Mouse (Mus musculus) adrenal gland, adult 2 months (tissue): Measurements from ENCODE around the gene Pusl1. TPM values are rescaled to one million over a fixed set of nuclear protein-coding genes. Genes with fewer than 3 reads are reported as not detected.
A peak's percentile ranks its signal among the peaks of the same experiment; 100 is the strongest.

ENCODE experiments used
- DNase-seq: peaks from one replicate; pipeline ENCODE4 v3.0.0; 2021
- microRNA-seq, 2 experiments: library from miRNA; unstranded; fragments of <30 nt; microRNA quantifications; one replicate each; pipeline ENCODE4 v1.2.0; 2021
- polyA plus RNA-seq: library from polyadenylated mRNA; depleted of rRNA; stranded (reverse); fragments of >200 nt; gene quantifications from 2 replicates; pipeline ENCODE4 v1.2.3, GENCODE M21; 2012; rRNA removed
- total RNA-seq, 2 experiments: library from RNA; stranded (reverse); gene quantifications; 2 replicates each; pipeline ENCODE4 v1.2.3; 2021

Gene Pusl1
- total and polyA plus RNA-seq, 3 experiments = 21.8 to 119 (median 28.4) TPM

GRCm38 (mm10) chr4:155841651-155842270 lies 49.8 kb downstream of the Pusl1 start:
- DNase-seq = no peak

- peak; percentile 86 for DNase-seq
Measured at GRCm38 (mm10) chr4:155841003-155841454, 50.6 kb downstream of the Pusl1 start.

- DNase-seq = no peak
Measured at GRCm38 (mm10) chr4:155840076-155841002, 51.2 kb downstream of the Pusl1 start.

GRCm38 (mm10) chr4:155839483-155839910 lies 52.1 kb downstream of the Pusl1 start, which contains the start of gene Mxra8:
Gene Mxra8 (plus strand): TSS chr4:155839680.
- DNase-seq = peak; percentile 88

- no peak for DNase-seq
Measured at GRCm38 (mm10) chr4:155838187-155839153, 53.1 kb downstream of the Pusl1 start.

Small RNA genes within 50 kb of the gene (microRNA-seq; reads per million reads assigned to microRNA genes)
- 0 reads per million in 2 experiments for gene Gm22991

Other genes with a start within 250 kb of the Pusl1 start
- not detected for gene Gm10563, start 246.4 kb downstream of the Pusl1 start, total RNA-seq
- not detected in 2 replicates for gene Gm10563, start 246.4 kb downstream of the Pusl1 start, polyA plus RNA-seq
- 1 to 10 TPM; 5.2 to 7.6 TPM for gene Mmp23, start 238.4 kb downstream of the Pusl1 start, total RNA-seq
- gene Mmp23, start 238.4 kb downstream of the Pusl1 start, polyA plus RNA-seq = 23.2 and 23.9 TPM in 2 replicates
- 10 to 100 TPM; 40.8 to 50.9 TPM for gene Mib2, start 222.6 kb downstream of the Pusl1 start, total RNA-seq
- gene Mib2, start 222.6 kb downstream of the Pusl1 start, polyA plus RNA-seq = 110 and 117 TPM in 2 replicates
- gene Fndc10, start 197.4 kb downstream of the Pusl1 start, total RNA-seq = 10 to 100 TPM; 42.6 to 65.1 TPM
- gene Fndc10, start 197.4 kb downstream of the Pusl1 start, polyA plus RNA-seq = 247 and 266 TPM in 2 replicates
- gene Ssu72, start 187.0 kb downstream of the Pusl1 start, total RNA-seq = 100 to 1,000 TPM; 104 to 143 TPM
- 178 and 190 TPM in 2 replicates for gene Ssu72, start 187.0 kb downstream of the Pusl1 start, polyA plus RNA-seq
- under 1 TPM; 0.55 to 0.73 TPM for gene Tmem240, start 157.0 kb downstream of the Pusl1 start, total RNA-seq
- gene Tmem240, start 157.0 kb downstream of the Pusl1 start, polyA plus RNA-seq = 2.0 and 3.1 TPM in 2 replicates
- 10 to 100 TPM; 71.4 to 90.7 TPM for gene Atad3a, start 130.7 kb downstream of the Pusl1 start, total RNA-seq
- 226 and 242 TPM in 2 replicates for gene Atad3a, start 130.7 kb downstream of the Pusl1 start, polyA plus RNA-seq
- gene Vwa1, start 117.1 kb downstream of the Pusl1 start, total RNA-seq = 1 to 10 TPM; 2.5 to 4.8 TPM
- 9.4 and 12.0 TPM in 2 replicates for gene Vwa1, start 117.1 kb downstream of the Pusl1 start, polyA plus RNA-seq
- under 1 TPM; 0.52 to 0.62 TPM for gene Tmem88b, start 105.9 kb downstream of the Pusl1 start, total RNA-seq
- gene Tmem88b, start 105.9 kb downstream of the Pusl1 start, polyA plus RNA-seq = 0.81 and 0.97 TPM in 2 replicates
- not detected for gene Ankrd65, start 101.3 kb downstream of the Pusl1 start, total RNA-seq
- gene Ankrd65, start 101.3 kb downstream of the Pusl1 start, polyA plus RNA-seq = 0.11 and 0.16 TPM in 2 replicates
- gene Mrpl20, start 88.9 kb downstream of the Pusl1 start, total RNA-seq = 100 to 1,000 TPM; 122 to 141 TPM
- gene Mrpl20, start 88.9 kb downstream of the Pusl1 start, polyA plus RNA-seq = 42.1 and 65.2 TPM in 2 replicates
- 100 to 1,000 TPM in 1 of 2 experiments, 10 to 100 TPM in 1; 70.2 to 118 TPM for gene Ccnl2, start 79.3 kb downstream of the Pusl1 start, total RNA-seq
- 56.0 and 58.2 TPM in 2 replicates for gene Ccnl2, start 79.3 kb downstream of the Pusl1 start, polyA plus RNA-seq
- 100 to 1,000 TPM; 155 to 164 TPM for gene Aurkaip1, start 60.5 kb downstream of the Pusl1 start, total RNA-seq
- gene Aurkaip1, start 60.5 kb downstream of the Pusl1 start, polyA plus RNA-seq = 276 and 293 TPM in 2 replicates
- 10 to 100 TPM; 36.9 to 55.5 TPM for gene Mxra8, start 52.1 kb downstream of the Pusl1 start, total RNA-seq
- gene Mxra8, start 52.1 kb downstream of the Pusl1 start, polyA plus RNA-seq = 164 and 185 TPM in 2 replicates
- 10 to 100 TPM; 58.1 to 66.7 TPM for gene Dvl1, start 44.4 kb downstream of the Pusl1 start, total RNA-seq
- 187 and 202 TPM in 2 replicates for gene Dvl1, start 44.4 kb downstream of the Pusl1 start, polyA plus RNA-seq
- under 1 TPM; 0.32 to 0.35 TPM for gene Tas1r3, start 28.4 kb downstream of the Pusl1 start, total RNA-seq
- gene Tas1r3, start 28.4 kb downstream of the Pusl1 start, polyA plus RNA-seq = 0.56 and 0.62 TPM in 2 replicates
- 10 to 100 TPM; 18.7 to 21.1 TPM for gene Cptp, start 22.3 kb downstream of the Pusl1 start, total RNA-seq
- 29.4 and 37.1 TPM in 2 replicates for gene Cptp, start 22.3 kb downstream of the Pusl1 start, polyA plus RNA-seq
- gene Ints11, start 22.2 kb downstream of the Pusl1 start, total RNA-seq = 10 to 100 TPM; 27.5 to 32.0 TPM
- 24.5 and 30.8 TPM in 2 replicates for gene Ints11, start 22.2 kb downstream of the Pusl1 start, polyA plus RNA-seq
- gene Acap3, start within 50 bp of the Pusl1 start, total RNA-seq = 10 to 100 TPM; 14.4 to 20.9 TPM
- gene Acap3, start within 50 bp of the Pusl1 start, polyA plus RNA-seq = 29.0 and 29.3 TPM in 2 replicates
- gene Ube2j2, start 52.0 kb upstream of the Pusl1 start, total RNA-seq = 10 to 100 TPM; 64.1 to 94.4 TPM
- gene Ube2j2, start 52.0 kb upstream of the Pusl1 start, polyA plus RNA-seq = 93.2 and 95.5 TPM in 2 replicates
- 10 to 100 TPM; 66.8 to 70.1 TPM for gene C1qtnf12, start 70.5 kb upstream of the Pusl1 start, total RNA-seq
- 100 and 128 TPM in 2 replicates for gene C1qtnf12, start 70.5 kb upstream of the Pusl1 start, polyA plus RNA-seq
- 1 to 10 TPM; 5.1 to 8.5 TPM for gene B3galt6, start 100.9 kb upstream of the Pusl1 start, total RNA-seq
- gene B3galt6, start 100.9 kb upstream of the Pusl1 start, polyA plus RNA-seq = 14.7 and 18.3 TPM in 2 replicates
- gene Sdf4, start 101.1 kb upstream of the Pusl1 start, total RNA-seq = 100 to 1,000 TPM; 260 to 282 TPM
- 47.5 and 50.7 TPM in 2 replicates for gene Sdf4, start 101.1 kb upstream of the Pusl1 start, polyA plus RNA-seq
- gene Tnfrsf4, start 122.1 kb upstream of the Pusl1 start, total RNA-seq = 1 to 10 TPM in 1 of 2 experiments, under 1 TPM in 1; 0.61 to 1.2 TPM
- gene Tnfrsf4, start 122.1 kb upstream of the Pusl1 start, polyA plus RNA-seq = 4.4 and 5.0 TPM in 2 replicates
- under 1 TPM in 1 of 2 experiments, not detected in 1; 0.38 TPM for gene Tnfrsf18, start 134.4 kb upstream of the Pusl1 start, total RNA-seq
- 0.30 and 0.61 TPM in 2 replicates for gene Tnfrsf18, start 134.4 kb upstream of the Pusl1 start, polyA plus RNA-seq
- gene Ttll10, start 167.6 kb upstream of the Pusl1 start, total RNA-seq = under 1 TPM in 1 of 2 experiments, not detected in 1; 0.21 TPM
- 0.13 and 0.19 TPM in 2 replicates for gene Ttll10, start 167.6 kb upstream of the Pusl1 start, polyA plus RNA-seq
- gene 9430015G10Rik, start 218.2 kb upstream of the Pusl1 start, total RNA-seq = 1 to 10 TPM; 5.7 to 9.6 TPM
- gene 9430015G10Rik, start 218.2 kb upstream of the Pusl1 start, polyA plus RNA-seq = 14.6 and 15.6 TPM in 2 replicates
- under 1 TPM; 0.17 TPM for gene Rnf223, start 238.7 kb upstream of the Pusl1 start, total RNA-seq
- 0.34 and 0.46 TPM in 2 replicates for gene Rnf223, start 238.7 kb upstream of the Pusl1 start, polyA plus RNA-seq